Mouse (Mus musculus): Measurements from ENCODE around the gene Dnali1.

- no peak for TF ChIP-seq CTCF (IDR thresholded peaks at IDR 0.05; ENCODE audit: control insufficient read depth, insufficient read depth, low read length)
- no peak for TF ChIP-seq POLR2A (IDR thresholded peaks at IDR 0.05; ENCODE audit: borderline replicate concordance, control insufficient read depth, low read depth, low read length)
Measured at GRCm38 (mm10) chr4:125015806-125016635, 49.5 kb downstream of the Dnali1 start, which contains the start of gene Gnl2.

All from bone marrow, adult 2 months (tissue).